Comparison of ENCODE assay signal across 11 mouse cellular contexts in the genomic region with DNA sequence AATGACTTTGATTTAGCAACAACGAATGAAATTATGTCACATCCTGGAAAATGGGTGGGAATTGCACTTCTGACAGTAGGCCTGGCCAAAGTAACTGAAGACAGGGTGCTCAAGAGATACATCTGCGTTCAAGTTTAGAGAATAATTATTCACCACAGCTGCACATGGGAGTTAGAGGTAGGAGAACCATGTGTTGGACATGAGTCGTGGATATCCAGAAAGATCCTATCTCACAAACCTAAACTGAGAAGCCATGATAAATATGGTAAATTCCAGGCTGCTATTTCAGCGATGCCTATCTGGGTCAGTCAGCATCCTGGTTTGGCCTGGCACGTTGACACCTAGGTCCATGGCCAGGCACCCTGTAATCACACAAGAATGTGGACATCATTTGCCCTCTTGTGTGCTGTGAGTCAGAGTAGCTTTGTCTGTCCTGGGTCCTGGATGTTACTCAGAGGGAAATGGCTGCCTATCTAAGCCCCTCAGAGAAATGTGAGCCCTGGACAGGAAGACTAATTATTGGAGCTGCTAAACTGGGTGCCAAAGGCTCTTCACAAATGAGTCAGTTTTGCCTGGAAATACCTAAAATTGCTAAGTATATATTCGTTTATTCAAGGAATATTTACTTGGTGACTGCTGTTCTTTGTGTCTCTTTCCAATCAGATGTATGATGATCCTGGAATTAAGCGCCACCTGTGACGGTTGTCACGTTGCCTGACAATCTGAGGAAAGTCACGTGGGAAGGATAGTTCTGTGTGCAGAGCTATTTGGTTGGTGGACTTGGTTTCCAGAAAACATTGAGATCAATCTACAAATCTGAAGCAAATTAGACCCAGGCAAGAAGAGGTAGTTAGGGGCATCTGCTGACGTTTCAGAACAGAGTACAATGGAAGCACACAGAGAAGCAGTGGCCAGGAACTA.
"Had no signal": no experiment of that assay in that cellular context is flagged by ENCODE, and none has a peak within 500 bp of the region (broad histone marks: within the 10 kb centered on the region; RNA-seq: fewer than 3 reads in every experiment).

No protein-coding gene starts in this region.

- DNase-seq: kidney, adult 8-10 months; kidney, postnatal 25 days; layer of hippocampus, postnatal 36 days; left cerebral cortex, postnatal 4 days; lung, adult 18-20 months; right cerebral cortex, postnatal 14 days; thymus, adult 2 months; thymus, postnatal 25 days had no signal

- ATAC-seq: midbrain, embryonic 16.5 days had no signal

- H3K27me3 ChIP-seq: limb, embryonic 13.5 days; midbrain, embryonic 12.5 days had no signal
